Mouse (Mus musculus): ENCODE results near the gene Gria2.

Gria2 gene

DNA sequence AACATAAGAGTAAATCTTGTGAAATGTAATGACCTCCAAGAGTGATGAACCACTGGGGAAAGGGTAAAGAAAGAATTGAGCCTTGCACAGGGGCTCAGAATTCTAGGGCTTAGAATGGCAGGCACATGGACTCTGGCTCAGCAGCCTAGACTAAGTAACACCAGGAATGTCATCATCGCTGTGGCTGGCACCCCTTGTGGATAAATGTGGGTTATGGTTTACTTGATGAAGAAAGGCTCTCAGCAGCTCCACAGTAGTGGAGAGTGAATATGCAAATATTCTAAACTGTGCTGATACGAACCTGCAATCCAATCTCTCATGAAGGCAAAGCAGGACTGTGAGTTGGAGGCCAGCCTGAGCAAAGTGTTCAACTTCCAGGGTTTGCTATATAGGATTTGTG lies 26.0 kb downstream of the Gria2 start:
- in situ Hi-C loops (cut with MboI, MseI): no loop called here

DNA sequence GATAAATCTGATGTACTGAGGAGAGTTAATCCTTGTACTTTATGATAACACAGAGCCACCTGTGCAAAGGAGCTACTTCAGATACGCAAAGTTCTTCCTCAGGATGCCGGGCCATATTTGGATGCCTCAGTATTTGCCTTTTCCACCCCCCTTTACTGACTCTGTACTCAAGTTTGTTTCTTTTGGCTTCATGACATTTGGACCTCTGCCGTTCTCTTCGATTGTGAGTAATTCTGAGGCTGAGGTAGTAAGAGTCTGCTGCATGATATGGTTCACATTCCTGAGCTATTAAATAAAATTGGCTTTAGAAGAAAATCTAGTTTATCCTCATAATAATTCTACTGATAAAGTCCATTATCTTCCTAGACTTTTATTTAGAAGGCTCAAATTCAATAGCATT lies 26.7 kb downstream of the Gria2 start:
- in situ Hi-C loops (cut with MboI, MseI): no loop called here

DNA sequence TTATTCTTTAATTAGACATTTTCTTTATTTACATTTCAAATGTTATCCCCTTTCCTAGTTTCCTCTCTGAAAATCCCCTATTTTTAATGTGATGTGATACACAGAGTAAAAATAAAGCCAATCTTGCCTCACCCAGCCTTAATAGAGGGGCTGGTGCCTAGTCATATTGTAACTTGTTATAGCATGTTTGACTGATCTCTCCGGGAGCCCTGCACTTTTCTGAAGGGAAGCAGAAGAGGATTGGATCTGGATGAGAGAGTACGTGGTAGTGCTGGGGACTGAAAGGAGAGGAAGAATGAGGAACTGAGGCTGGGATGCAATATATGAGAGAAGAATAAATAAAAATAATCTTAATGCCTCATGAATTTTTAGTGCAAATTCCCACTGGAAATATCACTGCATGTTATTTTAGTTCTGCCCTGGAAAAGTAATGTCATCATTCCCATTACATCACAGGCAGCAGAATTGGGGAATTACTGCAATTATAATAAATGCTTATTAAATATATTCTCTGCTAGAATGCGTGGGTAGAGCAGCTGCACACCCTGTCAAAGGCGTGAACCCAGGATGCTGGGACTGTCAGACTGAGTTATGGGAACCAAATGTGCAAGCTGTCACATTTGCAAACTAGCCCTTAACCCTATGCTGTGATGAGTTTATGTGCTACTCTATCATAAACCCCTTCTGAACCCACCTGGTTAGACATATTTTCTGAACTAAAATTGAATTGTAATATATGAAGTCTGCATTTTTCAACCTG lies 28.4 kb downstream of the Gria2 start:
- in situ Hi-C loops (cut with MboI, MseI): no loop called here

DNA sequence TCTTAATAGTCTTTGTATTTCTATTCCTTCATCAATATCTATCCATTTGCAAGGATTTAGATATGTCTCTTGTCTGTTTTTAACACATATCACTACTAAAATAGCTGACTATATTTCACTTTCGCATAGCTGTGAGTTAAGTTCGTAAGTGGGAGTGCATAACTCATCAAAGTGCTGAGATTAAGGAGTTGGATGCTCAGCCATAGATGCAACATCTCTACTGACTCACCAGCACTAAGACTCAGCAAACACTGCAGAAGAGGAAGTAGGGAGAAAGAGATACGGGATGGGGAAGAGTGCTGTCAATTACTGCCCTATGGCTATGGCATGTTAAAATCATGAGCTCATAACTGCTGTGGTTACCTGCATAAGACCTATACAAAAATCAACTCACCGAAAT lies 29.4 kb downstream of the Gria2 start:
- in situ Hi-C loops (cut with MboI, MseI): no loop called here

DNA sequence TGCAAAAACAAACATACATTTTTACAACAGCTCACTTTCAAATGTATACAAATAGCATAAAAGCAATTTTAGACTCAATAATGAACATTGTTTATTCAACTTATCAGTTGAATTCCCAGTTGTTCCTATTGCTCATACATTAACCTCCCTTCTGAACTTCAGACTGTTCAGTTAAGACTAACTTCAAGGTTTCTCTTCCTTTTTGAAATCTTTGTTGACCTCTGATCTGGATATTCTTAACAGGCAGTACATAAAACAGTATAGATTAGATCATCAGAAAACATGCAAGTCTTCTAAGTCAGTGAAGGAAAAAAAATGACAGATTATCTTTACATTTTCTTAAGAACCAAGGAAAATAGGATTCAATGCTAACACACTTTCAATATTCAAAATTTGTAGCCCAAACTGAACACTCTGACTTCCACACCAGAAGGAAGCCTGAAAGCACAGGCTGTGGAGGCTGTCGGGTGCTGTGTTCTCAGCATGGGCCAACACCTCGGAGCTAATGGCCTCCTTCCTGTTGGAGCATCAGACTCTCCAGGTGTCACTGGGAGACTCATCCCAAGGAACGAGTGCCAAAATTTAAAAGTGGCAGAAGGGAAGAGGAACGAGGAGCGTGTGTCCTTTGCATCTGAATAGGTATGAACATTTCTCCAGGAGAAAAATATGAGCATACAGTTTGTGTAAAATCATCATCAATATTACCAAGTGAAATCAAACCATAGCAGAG lies 33.0 kb downstream of the Gria2 start:
- in situ Hi-C loops (cut with MboI, MseI): no loop called here

DNA sequence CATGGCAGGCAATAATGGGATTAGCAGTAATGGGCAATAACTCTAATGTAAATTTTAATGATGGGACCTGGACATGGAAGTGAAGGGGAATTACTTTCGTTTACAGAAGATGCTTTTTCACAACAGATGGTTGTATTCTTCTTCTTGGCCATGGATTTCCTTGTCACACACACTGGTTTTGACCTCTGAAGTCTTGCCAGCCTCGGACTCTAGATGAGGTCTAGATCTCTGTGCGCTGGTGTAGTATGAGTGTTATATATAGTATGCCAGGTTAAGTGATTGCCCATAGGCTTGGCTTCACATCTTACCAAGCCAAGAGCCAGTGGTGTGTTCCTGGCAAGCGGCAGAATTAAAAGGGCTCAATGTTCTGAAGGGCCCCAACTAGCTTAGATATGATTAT lies 43.7 kb downstream of the Gria2 start:
- in situ Hi-C loops (cut with MboI, MseI): no loop called here

DNA sequence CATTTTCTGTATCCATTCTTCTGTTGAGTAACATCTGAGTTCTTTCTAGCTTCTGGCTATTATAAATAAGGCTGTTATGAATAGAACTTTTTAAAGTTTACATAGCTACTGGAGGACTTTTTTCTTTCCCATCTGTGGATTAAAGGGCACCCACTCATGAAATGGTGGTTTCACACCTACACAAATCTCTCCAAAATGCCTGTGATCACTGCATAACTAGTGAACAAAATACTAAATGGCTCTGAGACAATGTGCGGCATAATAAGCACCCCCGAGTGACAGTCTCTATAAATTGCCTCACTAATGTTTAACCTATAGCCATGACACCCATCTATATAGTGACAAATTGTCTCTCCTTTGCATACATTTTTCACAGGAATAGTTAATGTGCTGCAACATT lies 44.3 kb downstream of the Gria2 start:
- in situ Hi-C loops (cut with MboI, MseI): no loop called here

DNA sequence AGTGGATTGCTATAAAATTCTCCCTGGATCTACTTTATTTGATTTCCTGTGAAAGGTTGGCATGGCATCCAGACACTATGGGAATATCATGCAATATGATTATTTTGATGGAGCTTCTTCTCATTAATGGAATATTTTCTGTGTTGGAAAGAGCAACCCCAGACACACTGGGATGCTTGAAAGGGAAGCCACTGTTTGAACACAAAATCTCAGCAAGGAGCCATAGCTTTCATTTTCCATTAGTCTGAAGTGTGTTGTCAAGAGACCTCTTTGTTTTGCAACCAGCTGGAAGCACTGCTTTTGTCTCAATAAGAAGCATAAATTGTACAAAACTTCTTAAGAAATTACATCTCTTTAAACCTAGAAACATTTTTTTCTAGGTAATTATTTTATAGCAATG lies 51.8 kb downstream of the Gria2 start:
- in situ Hi-C loops (cut with MboI, MseI): loop anchor here (5.0 kb wide), 2 partner anchors 73 to 178 kb away; no protein-coding TSS in a partner anchor

DNA sequence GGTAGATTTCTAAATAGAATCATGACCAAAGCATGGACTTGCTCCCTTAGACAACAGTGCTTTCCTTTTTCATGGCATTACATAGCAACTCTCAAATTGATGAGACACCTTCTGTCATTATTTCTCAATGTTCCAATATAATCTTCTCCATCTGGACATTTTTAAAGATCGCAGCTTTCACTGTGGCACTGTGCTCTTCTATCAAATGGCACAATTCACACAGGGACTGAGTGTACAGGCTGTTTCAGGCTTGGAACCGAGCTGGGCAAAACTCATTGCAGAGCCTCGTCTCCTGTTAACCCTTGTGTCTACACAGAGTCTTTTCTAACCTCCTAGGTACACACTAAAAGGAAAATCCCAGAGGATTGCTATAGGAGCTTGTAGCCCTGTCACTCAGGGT lies 77.4 kb downstream of the Gria2 start:
- in situ Hi-C loops (cut with MboI, MseI): no loop called here

DNA sequence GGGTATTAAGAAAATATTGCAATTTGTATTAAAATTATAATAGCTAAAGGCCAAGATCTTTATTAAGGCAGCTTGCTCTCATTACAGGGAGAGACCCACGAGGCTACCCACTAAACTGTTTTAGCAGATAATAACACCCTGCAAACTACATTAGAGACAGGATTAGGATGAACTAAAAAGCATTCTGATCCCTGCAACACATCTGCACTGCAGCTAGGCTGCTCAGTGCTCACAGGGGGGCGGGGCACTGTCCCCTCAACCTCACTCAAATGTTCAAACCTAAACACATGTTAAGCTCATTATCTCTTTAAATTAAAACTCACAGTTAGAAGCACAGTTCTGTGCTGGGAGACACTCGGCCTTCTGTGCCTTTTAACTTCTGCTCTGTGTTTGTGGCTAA lies 89.5 kb downstream of the Gria2 start:
- in situ Hi-C loops (cut with MboI, MseI): no loop called here

DNA sequence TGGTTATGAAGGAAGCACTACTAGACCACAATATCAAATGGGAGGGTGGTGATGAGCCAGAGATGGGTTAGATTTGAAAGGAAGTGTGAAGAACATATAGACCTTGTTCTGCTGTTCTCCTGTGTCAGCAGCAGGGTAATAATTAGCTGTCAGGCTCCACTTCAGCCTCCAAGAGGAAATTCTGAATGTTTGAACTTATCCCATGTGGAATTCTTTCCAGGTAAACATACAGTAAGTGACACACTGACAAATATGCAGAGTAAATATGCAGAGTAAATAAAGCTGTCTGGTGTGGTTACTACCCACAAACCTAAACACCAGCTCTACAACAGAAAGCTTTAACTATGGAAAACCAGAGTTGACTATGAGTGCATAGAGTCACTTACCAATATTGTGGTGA lies 93.6 kb downstream of the Gria2 start:
- in situ Hi-C loops (cut with MboI, MseI): no loop called here

DNA sequence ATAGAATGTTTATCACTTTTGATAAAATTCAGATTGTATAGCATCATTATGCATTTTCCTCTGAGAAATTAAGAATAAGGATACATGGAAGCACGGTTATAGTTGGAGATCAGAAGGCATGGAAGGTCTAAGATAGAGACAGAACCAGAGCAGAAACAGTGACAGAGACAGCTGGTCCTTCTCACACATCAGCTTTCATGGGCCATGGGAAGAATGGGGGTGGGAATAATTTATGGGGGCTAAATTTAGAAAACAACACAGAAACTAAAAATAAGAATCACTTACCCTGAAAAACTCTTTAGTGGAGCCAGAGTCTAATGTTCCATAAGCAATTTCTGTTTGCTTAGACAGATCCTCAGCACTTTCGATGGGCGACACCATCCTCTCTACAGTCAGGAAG lies 100.5 kb downstream of the Gria2 start:
- in situ Hi-C loops (cut with MboI, MseI): no loop called here

DNA sequence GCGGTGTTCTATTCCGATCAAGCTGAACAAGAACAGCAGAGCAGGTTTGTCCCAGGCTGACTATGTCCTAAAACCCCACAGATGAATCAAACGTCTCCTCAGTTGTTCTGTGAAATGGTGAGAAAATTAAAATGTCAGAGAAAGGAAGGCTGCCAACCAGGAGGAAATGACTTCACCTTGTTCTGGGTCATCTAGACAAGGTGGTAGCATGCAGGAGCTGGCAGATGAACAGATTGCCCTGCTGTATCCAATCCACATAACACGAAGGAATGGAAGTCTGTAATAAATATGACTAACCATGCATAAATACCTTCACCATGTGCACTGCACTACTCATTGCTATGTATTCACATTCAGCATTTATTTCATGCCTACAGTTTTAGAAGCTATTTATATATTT lies 105.1 kb downstream of the Gria2 start:
- in situ Hi-C loops (cut with MboI, MseI): no loop called here

DNA sequence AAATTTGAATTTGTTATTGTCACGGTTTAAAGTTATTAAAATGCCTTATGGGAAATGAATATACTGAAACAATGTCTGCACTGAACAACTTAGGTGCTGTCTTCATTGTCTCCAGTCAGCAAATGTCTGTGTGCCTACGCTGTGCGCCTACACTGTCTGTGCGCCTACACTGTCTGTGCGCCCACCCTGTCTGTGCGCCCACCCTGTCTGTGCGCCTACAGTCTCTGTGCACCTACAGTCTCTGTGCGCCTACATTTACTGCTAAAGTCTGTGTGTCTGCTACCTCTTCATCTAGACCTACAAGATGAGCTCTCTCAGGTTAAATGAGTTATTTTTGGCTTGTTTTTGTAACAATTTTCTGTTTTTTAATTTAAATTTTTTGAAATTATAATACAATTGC lies 107.7 kb downstream of the Gria2 start:
- in situ Hi-C loops (cut with MboI, MseI): no loop called here

DNA sequence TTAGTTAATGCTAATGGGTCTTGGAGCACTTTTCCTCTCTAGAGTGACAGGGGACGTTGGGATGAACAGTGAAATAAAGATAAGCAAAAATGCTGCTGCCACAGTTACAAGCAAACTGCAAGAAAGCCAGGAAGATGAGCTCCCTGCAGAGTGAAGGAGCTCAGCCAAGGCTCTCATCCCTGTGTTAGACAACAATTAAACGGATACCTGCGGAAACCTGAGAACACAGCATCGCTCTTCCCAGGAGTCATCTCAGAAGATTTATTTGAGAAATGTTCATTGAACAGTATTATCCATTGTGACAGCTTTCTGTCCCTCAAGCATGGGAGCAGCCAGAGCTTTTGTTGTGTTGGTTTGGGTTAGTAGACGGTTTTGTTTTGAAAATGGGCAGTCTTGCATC lies 137.5 kb downstream of the Gria2 start:
- in situ Hi-C loops (cut with MboI, MseI): no loop called here

DNA sequence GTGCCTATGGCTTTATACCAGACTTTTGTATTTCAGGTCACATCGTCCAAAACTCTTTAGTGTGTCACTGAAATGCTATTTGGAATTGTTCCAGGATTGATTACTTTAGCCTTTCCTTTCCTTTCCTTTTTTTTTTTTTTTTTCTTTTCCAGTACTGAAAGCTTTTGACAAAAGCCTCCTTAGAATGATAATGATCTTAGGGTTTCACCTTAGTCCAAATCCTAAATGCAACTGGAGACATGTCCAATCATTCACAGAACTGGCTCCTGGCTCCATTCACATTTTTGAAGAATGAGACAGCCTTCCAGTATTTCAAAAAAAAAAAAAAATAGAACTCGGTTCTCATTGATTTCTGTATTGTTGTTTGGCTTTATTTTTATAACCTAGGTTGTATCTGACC lies 139.3 kb downstream of the Gria2 start:
- in situ Hi-C loops (cut with MboI, MseI): no loop called here

DNA sequence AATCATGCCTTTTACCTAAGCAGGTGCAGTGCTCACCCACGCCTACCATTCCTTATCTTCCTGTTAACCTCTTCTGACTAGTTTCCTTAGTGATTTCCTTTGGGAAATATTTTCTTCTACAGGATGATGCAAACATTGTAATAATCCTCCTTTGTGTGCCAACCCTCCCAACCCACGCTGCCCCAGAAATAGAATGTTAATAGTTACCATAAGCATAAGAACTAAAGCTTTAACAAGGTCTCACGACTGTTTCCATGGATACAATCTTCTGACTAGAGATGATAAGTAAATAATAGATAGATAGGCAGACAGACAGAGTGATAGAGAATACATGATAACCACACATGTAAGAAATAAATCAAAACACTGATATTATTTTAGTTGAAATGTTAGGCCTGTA lies 140.8 kb downstream of the Gria2 start:
- in situ Hi-C loops (cut with MboI, MseI): no loop called here

DNA sequence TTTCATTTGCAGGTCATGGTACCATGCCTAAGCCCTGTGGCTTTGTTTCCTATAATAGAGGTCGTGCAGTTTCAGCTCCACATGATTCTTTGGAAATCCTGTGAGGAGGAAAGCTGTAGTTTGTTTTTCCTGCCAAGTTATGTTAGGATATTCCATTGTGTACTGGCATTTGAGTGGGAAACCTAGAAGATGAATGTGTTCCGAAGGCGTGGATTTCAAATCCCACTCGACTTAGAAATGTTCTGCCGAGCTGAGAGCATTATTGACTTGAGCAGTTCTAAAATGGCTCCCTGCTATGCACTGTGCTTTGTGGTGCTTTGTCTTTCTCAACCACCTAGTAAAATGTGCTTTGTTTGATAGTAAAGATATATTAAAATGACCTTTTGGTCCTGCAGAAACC lies 150.4 kb downstream of the Gria2 start:
- in situ Hi-C loops (cut with MboI, MseI): no loop called here

All from T-helper 2 cell (primary cell).